Mouse (Mus musculus) left cerebral cortex, adult 8-10 months (tissue): ENCODE data around the gene Slco1a1. TPM values are rescaled to one million over a fixed set of nuclear protein-coding genes. Genes with fewer than 3 reads are reported as not detected.
"Not testable (repeated sequence)": the region's sequence is repeated elsewhere in the genome, so short reads cannot be mapped to it uniquely, and the experiment has no call there.

Experiments used
- DNase-seq, 2 experiments: peaks; one replicate each; pipeline ENCODE4 v3.0.0; 2022; ENCODE audit warnings: low spot score in 2 of 2
- total RNA-seq, 4 experiments: library from RNA; stranded (reverse); gene quantifications; 2 replicates each; pipeline ENCODE4 v1.2.4; 2022

Slco1a1 gene
- not detected for total RNA-seq

GRCm38 (mm10) chr6:141946862-141947261 is at the start of gene Slco1a1:
Slco1a1 (minus strand) TSS chr6:141946962.
- DNase-seq = no peak

DNA sequence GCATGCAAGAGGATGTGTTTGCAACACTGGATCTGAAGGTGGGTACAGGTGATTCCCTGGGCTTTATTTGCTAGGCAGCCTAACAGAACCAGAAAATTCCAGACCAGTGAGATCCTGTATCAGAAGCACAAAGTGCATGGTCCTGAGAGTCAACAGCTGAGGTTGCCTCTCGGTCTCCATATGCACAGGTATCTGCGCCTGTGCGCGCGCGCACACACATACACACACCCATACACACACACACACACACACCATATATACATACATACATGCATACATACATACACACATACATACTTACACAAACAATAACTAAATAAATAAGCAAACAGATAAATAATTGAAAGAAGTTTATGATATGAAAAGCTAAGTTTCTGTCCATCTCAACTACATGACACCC is 40.0 kb upstream of the Slco1a1 start:
- no peak for DNase-seq

DNA sequence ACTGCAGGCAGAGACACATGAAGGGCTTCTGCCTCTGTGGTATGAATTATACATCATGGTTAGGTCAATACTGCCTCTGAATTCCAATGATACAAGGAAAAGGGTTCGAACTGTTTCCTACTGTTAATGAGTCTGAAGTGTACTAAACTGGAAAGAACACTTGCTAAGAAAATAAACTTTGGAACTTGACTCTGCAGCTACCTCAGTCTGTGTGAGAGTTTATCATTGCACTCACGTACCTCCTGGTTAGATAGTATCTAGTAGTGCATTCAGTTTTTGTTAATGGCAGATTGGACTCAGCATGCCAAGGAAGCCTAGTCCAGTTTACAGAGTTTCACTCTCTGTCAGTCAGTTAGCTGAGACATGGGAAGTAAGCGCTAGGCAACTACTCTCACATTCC is 37.9 kb upstream of the Slco1a1 start:
- DNase-seq = no peak

- no peak for DNase-seq
These were observed 15.7 kb upstream of the Slco1a1 start for GRCm38 (mm10) chr6:141962420-141962819.

DNA sequence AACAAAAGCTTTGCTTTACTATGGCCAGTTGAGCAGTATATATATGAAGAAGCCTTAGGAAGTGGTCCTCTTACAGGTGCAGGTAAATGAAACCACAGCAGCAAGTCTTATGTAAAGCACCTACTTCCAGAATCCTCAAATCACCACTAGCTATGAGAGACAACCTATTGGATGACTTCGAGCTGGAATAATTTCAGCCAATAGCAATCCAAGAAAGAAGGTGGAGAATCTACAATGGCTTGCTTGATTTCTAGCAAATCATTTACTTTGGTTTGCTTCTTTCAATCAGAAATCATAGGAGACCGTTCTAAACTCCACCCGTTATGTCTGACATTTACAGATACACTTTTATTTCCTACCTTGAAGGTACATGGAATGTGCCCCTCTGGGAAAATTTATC is 15.1 kb upstream of the Slco1a1 start:
- DNase-seq = no peak

DNA sequence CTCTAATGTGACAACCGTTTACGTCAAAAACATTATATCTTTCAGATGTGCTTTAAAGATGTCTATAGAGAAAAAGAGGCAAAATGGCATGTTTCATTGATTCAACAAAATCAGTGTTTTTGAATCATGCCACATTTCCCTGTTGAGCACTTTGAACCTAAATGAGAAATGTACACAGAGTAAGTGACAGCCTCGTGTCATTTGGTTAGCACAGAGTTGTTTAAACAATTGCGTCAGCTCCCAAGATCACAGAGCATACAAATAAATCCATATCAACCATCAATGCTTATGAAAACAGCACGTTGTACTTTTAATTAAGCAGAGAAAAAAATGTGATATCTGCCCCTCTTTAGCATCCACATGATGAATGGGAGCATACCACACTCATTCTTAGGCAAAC is 13.7 kb upstream of the Slco1a1 start:
- DNase-seq = no peak

DNA sequence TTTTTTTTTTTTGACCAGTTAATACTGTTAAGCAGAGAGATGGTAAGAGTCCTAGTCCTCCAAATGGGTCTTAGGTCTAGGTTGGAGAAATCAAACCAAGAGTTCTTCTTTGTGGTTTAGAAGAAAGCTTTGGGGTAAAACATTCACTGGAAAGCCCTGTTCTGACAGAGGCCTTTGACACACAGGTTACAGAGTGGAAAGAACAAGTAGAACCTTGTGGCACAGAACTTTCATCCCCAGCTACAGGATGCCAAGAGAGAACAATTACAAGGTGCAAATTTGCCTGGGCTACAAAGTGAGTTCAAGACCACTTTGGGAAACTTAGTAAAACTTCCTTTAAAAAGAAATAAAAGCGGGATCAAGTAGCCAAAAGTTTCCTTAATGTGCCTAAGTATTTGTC is 6.3 kb downstream of the Slco1a1 start:
- no peak for DNase-seq

GRCm38 (mm10) chr6:141898197-141898596 is 48.6 kb downstream of the Slco1a1 start:
- DNase-seq = no peak

DNA sequence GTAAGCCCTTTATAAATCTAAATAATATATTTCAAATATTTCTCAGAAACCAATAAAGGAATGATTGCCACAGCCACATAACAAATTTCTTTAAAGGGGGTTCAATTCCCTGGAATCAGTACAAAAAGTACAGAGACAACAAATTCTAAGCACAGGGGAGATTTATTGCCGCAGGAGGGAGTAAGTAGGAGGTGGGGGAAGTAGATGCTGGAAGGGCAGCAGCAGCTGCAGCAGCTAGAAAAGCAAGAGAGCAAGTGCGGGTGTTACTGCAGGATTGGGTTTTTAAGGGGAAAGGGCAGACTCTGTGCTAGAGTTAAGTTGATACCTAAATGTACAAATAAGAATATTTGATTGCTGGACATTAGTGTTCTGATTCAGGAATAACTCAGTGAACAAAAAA is 57.0 kb downstream of the Slco1a1 start:
- DNase-seq = no peak

- no peak for DNase-seq
These were observed 58.5 kb downstream of the Slco1a1 start for GRCm38 (mm10) chr6:141888248-141888647.

DNA sequence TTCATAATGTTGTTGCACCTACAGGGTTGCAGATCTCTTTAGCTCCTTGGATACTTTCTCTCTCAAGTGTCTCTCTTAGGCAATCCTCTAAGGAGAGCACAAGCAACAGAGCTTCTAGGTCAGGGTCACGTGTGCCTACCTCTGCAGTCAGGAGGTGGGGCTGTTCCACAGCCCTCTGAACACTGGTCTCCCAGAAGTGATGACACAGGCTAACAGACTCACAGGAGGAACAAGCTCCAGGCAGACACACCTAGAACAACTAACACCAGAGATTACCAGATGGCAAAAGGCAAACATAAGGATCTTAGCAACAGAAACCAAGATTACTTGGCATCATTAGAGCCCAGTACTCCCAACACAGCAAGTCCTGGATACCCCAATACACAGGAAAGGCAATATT is 64.2 kb downstream of the Slco1a1 start:
- DNase-seq = no peak

GRCm38 (mm10) chr6:141875742-141876141 is 71.0 kb downstream of the Slco1a1 start:
- not testable (repeated sequence) for DNase-seq

DNA sequence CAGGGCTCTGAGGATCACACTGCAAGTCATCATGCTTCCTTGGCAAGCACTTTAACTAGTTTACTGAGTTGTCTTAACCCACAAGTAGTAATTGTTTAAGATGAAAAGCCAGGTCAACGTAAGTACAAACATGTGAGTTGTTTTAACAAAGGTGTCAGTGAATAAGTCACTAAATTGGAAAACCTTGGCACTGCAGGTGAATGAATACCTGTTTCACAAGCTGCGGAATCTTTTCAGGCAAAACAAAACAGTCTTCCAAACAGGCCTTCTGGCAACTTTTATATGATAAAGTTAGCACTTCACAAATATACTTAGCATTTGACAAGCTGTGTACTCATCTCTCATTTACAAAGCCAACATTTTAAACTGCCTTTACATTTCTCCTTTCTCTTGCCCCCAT is 75.1 kb downstream of the Slco1a1 start:
- no peak for DNase-seq

DNA sequence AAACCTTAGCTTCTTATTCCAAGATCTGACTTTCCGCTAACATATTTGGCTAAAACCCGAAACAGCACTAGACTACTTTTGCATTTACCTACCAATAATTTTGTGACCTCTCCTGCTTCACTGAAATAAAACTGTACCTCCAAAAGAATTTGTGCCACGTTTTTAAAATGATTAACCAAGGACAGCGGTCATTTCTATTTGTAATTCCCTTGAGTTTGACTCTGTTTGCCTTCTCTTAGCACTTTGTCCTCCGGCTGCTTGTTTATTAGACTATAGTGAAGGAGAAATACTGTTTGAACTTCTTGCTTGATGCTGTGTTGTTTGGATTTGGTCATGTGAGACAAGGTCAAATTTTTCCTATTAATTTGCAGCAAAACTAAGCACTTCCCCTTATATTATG is 78.0 kb downstream of the Slco1a1 start:
- DNase-seq = no peak

DNA sequence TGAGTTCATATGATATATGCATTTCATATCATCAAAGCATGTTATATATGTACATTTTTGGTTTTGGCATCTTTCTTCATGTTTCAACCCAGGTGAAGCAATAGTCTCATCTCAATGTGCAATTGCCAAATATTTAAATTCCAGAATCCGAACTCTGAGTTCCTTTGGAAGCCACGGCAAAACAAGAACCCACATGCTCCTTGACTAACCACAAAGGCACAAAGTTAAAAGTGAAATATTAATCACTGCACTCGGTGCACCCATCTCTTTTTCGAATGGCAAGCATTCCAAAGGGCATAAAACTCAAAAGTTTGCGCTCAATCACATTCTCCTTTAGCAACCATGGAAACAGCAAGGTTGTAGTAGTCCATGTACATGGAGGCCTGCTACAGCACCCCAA is 80.7 kb downstream of the Slco1a1 start:
- DNase-seq = no peak

DNA sequence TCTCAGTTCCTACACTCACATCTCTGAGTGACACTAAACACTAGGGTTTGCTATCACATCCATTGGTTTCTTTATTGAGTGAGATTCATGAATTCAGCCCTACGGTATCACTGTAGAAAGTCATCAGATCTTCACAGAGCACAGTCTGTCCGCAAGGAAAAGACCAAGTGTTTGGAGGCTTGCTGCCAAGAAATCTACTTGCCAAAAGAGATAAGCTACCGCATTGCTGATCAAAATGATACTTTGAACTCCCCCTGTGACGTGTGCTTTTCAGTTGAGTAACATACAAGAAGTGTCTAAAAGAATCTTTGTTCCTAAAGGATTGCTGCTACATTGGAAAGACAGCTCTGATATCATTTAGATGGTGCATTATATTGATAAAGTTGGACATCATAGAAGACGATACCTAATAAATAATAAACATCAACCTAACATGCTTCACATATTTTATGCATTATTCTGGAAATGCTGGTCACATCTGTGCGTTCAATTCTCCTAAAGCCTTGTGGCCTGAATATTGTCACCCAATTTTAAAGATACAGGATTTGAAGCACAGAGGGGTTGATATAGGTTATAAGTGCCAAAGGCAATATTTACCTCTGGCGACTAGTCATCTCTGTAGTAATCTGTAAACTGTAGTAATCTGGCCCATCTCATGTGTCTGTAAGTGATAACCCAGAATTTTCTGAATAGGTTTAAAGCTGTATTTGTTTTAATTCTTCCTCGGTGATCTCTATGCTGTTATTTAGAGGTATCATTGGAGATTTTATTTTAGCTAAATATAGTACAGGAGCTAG is 88.8 kb downstream of the Slco1a1 start:
- no peak for DNase-seq

Other genes starting within 250 kb of the Slco1a1 start
- not detected for gene Gm5724, start 173.2 kb downstream of the Slco1a1 start, total RNA-seq
- gene Slco1a4, start 90.8 kb downstream of the Slco1a1 start, total RNA-seq = 10 to 100 TPM; 37.7 to 50.1 (median 49.1) TPM
- not detected for gene Gm6614, start 64.5 kb upstream of the Slco1a1 start, total RNA-seq